Mouse (Mus musculus): ENCODE measurements at regions not wholly inside any gene's neighbourhood (a gene's known extent, or its start where the extent isn't known, plus 50 kb on each side); places are given as distances from the start of the nearest gene placed in this dataset.

DNA sequence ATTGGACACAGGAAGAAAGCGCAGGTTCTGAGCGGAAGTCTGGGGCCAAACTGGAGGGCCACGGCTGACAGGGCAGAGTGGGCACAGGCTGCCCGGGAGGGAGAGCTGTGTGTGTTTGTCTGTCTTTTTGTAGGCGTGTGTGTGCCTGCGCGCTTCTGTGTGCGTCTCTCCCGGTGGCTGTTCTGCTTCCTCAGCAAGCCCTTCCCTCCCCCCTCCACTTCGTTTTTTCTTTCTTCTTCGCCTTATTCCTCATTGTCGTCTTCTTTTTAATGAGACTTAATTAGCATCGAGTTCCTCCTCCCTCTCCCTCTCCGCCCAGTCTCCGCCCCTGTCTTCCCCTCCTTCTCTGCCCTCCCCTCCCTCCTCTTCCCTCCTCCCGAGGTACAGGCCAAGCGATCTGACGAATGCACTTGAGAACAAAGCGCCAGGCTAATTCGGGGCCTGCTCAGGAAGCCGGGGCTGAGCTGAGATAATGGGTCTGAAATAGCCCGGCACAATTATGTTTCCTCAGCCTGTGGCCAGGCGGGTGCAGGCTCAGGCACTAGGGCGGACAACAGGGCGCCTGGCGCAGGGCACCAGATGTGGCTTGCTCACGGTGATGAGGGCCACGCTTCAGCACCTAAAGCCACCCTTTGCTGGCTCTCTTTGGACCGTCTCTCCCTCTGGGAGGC lies 63.2 kb downstream of the Efnb1 start:
- no peak for TF ChIP-seq CTCF (IDR thresholded peaks at IDR 0.05; ENCODE audit: borderline replicate concordance, insufficient read depth, low read length)
- TF ChIP-seq POLR2A (IDR thresholded peaks at IDR 0.05; ENCODE audit: low read depth, low read length) = peak; percentile 45; the same call in 1 of the 2 replicates
